In genomic region chr17:70737424-70737823, GRCm38 (mm10) we compare ENCODE assay signal across 8 mouse cellular contexts.
DNase-seq lines count a peak whose midpoint lies in the region; ATAC-seq and TF ChIP-seq lines count a peak whose summit lies in the region.

No protein-coding gene starts in this region.

- H3K4me3 ChIP-seq in ES-E14 (ENCODE audit: insufficient read depth in 1 of 2, low read depth in 1 of 2, low read length in 2 of 2, poor library complexity in 1 of 2, severe bottlenecking in 1 of 2) = peak overlapping the region; percentile 15 to 37; a peak in 2 of 4 replicates
- peak overlapping the region; percentile 37 for H3K4me3 ChIP-seq in brown adipose tissue, adult 24 weeks (ENCODE audit: insufficient read depth, low read depth, low read length)
- H3K4me3 ChIP-seq in forebrain, postnatal 0 days (ENCODE audit: low read depth, low read length) = no peak overlapping the region
- peak overlapping the region; percentile 2; the same call in 1 of the 2 replicates for H3K4me3 ChIP-seq in layer of hippocampus, adult 2 months
- peak overlapping the region; percentile 18; the same call in 1 of the 2 replicates for H3K4me3 ChIP-seq in lung, embryonic 14.5 days (ENCODE audit: low read depth, low read length)

- H3K27ac ChIP-seq in ES-E14 (ENCODE audit: insufficient read depth, low read depth, low read length, poor library complexity, severe bottlenecking) = peak overlapping the region; percentile 38; the same call in 1 of the 2 replicates
- H3K27ac ChIP-seq in brown adipose tissue, adult 24 weeks (replicated peaks; ENCODE audit: low read depth, low read length) = peak overlapping the region; percentile 94
- H3K27ac ChIP-seq in forebrain, postnatal 0 days (ENCODE audit: low read depth, low read length) = no peak overlapping the region
- H3K27ac ChIP-seq in layer of hippocampus, adult 2 months = peak overlapping the region; percentile 74
- peak overlapping the region; percentile 48 for H3K27ac ChIP-seq in lung, embryonic 14.5 days (ENCODE audit: low read depth)

- peak; percentile 46 for TF ChIP-seq CTCF in forebrain, postnatal 0 days (IDR thresholded peaks at IDR 0.05; ENCODE audit: low read depth)
- peak; percentile 74 for TF ChIP-seq CTCF in layer of hippocampus, adult 2 months (conservative IDR thresholded peaks at IDR 0.05)
- peak; percentile 76 for TF ChIP-seq CTCF in lung, embryonic 14.5 days (IDR thresholded peaks at IDR 0.05; ENCODE audit: low read depth)

- peak overlapping the region; percentile 35; the same call in 1 of the 2 replicates for H3K9ac ChIP-seq in ES-E14 (ENCODE audit: insufficient read depth, low read depth, low read length, poor library complexity, severe bottlenecking)
- H3K9ac ChIP-seq in forebrain, postnatal 0 days = no peak overlapping the region
- 0 out of 2 replicates have a peak overlapping the region, but pooled peaks have one; percentile 14 for H3K9ac ChIP-seq in lung, embryonic 14.5 days

- intact Hi-C loops in heart, postnatal 36 days (cut with DNase I) = loop anchor here (5.0 kb wide), 1 partner anchor 230 kb away; no protein-coding TSS in a partner anchor

- no peaks in the 10 kb centered on the region for H3K27me3 ChIP-seq in forebrain, postnatal 0 days (ENCODE audit: insufficient read depth, low read length)
- H3K27me3 ChIP-seq in lung, embryonic 14.5 days (ENCODE audit: insufficient read depth, low read length) = no peaks in the 10 kb centered on the region

- in situ Hi-C loops in ES-E14 (cut with MboI; ENCODE audit: low sequenced_read_pairs in 2 of 2, unreplicated experiment in 2 of 2) = no loop called here

- DNase-seq in ES-E14 (ENCODE audit: low read depth, low spot score) = peak; percentile 77
- DNase-seq in forebrain, postnatal 0 days = peak; percentile 47
- peak; percentile 73 to 79 for DNase-seq in heart, postnatal 36 days
- peak; percentile 61 to 63 for DNase-seq in layer of hippocampus, adult 2 months (ENCODE audit: low spot score in 2 of 2)
- peak; percentile 88 for DNase-seq in lung, embryonic 14.5 days
- DNase-seq in retina, postnatal 1 day = peak; percentile 73
- DNase-seq in B cell, adult 2 months = no peak

- 3% methylated on average over 6 of the region's 6 CpGs for WGBS in forebrain, postnatal 0 days
- WGBS in lung, embryonic 14.5 days = 1% methylated on average over 6 of the region's 6 CpGs

- no peaks in the 10 kb centered on the region for H3K9me3 ChIP-seq in ES-E14 (ENCODE audit: control insufficient read depth, insufficient read depth, low read depth, low read length)
- no peaks in the 10 kb centered on the region for H3K9me3 ChIP-seq in forebrain, postnatal 0 days (ENCODE audit: low read length)
- H3K9me3 ChIP-seq in lung, embryonic 14.5 days (ENCODE audit: low read depth, low read length) = no peaks in the 10 kb centered on the region

- no peaks in the 10 kb centered on the region for H3K36me3 ChIP-seq in ES-E14 (ENCODE audit: control insufficient read depth, insufficient read depth, low read length, poor library complexity, severe bottlenecking)
- H3K36me3 ChIP-seq in forebrain, postnatal 0 days (ENCODE audit: insufficient read depth) = no peaks in the 10 kb centered on the region
- no peaks in the 10 kb centered on the region for H3K36me3 ChIP-seq in lung, embryonic 14.5 days (ENCODE audit: insufficient read depth)

- H3K4me1 ChIP-seq in ES-E14 (ENCODE audit: control insufficient read depth in 2 of 2, insufficient read depth in 2 of 2, low read length in 2 of 2, poor library complexity in 1 of 2) = peaks cover 5 to 14% of the 10 kb centered on the region in 2 experiments
- peaks cover 5% of the 10 kb centered on the region for H3K4me1 ChIP-seq in brown adipose tissue, adult 24 weeks (ENCODE audit: control insufficient read depth, insufficient read depth, insufficient read length, low read length)
- H3K4me1 ChIP-seq in forebrain, postnatal 0 days (ENCODE audit: insufficient read depth) = no peaks in the 10 kb centered on the region
- H3K4me1 ChIP-seq in lung, embryonic 14.5 days (ENCODE audit: insufficient read depth) = 0 out of 2 replicates have a peak, but pooled peaks cover 4% of the 10 kb centered on the region

- peak overlapping the region; percentile 41 for H3K4me2 ChIP-seq in forebrain, postnatal 0 days (ENCODE audit: low read depth)
- peak overlapping the region; percentile 57 for H3K4me2 ChIP-seq in lung, embryonic 14.5 days

- ATAC-seq in forebrain, postnatal 0 days = peak; percentile 68
- ATAC-seq in lung, embryonic 14.5 days (ENCODE audit: insufficient read depth) = peak; percentile 71

TF ChIP-seq in ES-E14, 5 proteins besides CTCF, POLR2A, EP300 and RAD21:
- TF ChIP-seq ZC3H11A (IDR thresholded peaks at IDR 0.05; ENCODE audit: borderline replicate concordance, low read depth, low read length) = peak; percentile 29; the same call in 1 of the 2 replicates
- TF ChIP-seq MAFK (IDR thresholded peaks at IDR 0.05; ENCODE audit: insufficient read depth, low read depth, low read length) = no peak
- no peak for TF ChIP-seq HCFC1 (IDR thresholded peaks at IDR 0.05; ENCODE audit: borderline replicate concordance, insufficient read depth, low read length)
- no peak for TF ChIP-seq CHD2 (IDR thresholded peaks at IDR 0.05; ENCODE audit: low read depth, low read length)

Comparison
In these comparisons a context has a peak if more than half of its experiments do, and no peak if none do; other contexts are left out.
1. DNase-seq: peak in ES-E14 (single experiment), forebrain, postnatal 0 days (single experiment), heart, postnatal 36 days (2 of 2), layer of hippocampus, adult 2 months (2 of 2), lung, embryonic 14.5 days (single experiment) and retina, postnatal 1 day (single experiment); none in B cell, adult 2 months (0 of 2).
2. Peak in every context shown above with its lines, with median percentiles within 50 percentile points of each other: CTCF ChIP-seq.